Mouse (Mus musculus) urinary bladder, postnatal 10 days (tissue): ENCODE data around the gene Ttc7.
A peak's percentile ranks its signal among the peaks of the same experiment; 100 is the strongest.

ENCODE experiments used
- DNase-seq: peaks from one replicate; pipeline ENCODE4 v3.0.0; 2022; ENCODE audit warnings: low spot score

Ttc7 gene

GRCm38 (mm10) chr17:87282706-87283053 is at the start of gene Ttc7:
Ttc7 (plus strand) TSS chr17:87282886.
- DNase-seq: peak; percentile 95

- no peak for DNase-seq
Measured at GRCm38 (mm10) chr17:87235019-87235418, 47.7 kb upstream of the Ttc7 start.

GRCm38 (mm10) chr17:87236725-87237650 is 45.7 kb upstream of the Ttc7 start:
- DNase-seq: no peak

GRCm38 (mm10) chr17:87237826-87238225 is 44.9 kb upstream of the Ttc7 start:
- no peak for DNase-seq

GRCm38 (mm10) chr17:87246103-87246502 is 36.6 kb upstream of the Ttc7 start:
- no peak for DNase-seq

GRCm38 (mm10) chr17:87254384-87254783 is 28.3 kb upstream of the Ttc7 start:
- no peak for DNase-seq

- DNase-seq: no peak
Measured at GRCm38 (mm10) chr17:87255672-87256071, 27.0 kb upstream of the Ttc7 start.

GRCm38 (mm10) chr17:87263401-87263800 is 19.3 kb upstream of the Ttc7 start:
- no peak for DNase-seq

- no peak for DNase-seq
Measured at GRCm38 (mm10) chr17:87264054-87264830, 18.4 kb upstream of the Ttc7 start.

- DNase-seq: no peak
Measured at GRCm38 (mm10) chr17:87264927-87265791, 17.5 kb upstream of the Ttc7 start.

- DNase-seq: peak; percentile 89
Measured at GRCm38 (mm10) chr17:87265792-87266186, 16.9 kb upstream of the Ttc7 start, which contains the start of gene Mcfd2. Mcfd2 (minus strand) TSS chr17:87265935.

GRCm38 (mm10) chr17:87269454-87269853 is 13.2 kb upstream of the Ttc7 start:
- DNase-seq: no peak

- DNase-seq: no peak
Measured at GRCm38 (mm10) chr17:87275363-87276341, 7.0 kb upstream of the Ttc7 start.

GRCm38 (mm10) chr17:87282007-87282705 is 530 bp upstream of the Ttc7 start:
- DNase-seq: no peak

- no peak for DNase-seq
Measured at GRCm38 (mm10) chr17:87283055-87283754, 519 bp downstream of the Ttc7 start.

GRCm38 (mm10) chr17:87283755-87284481 is 1.2 kb downstream of the Ttc7 start:
- no peak for DNase-seq

GRCm38 (mm10) chr17:87284482-87285040 is 1.9 kb downstream of the Ttc7 start:
- no peak for DNase-seq

GRCm38 (mm10) chr17:87285731-87286465 is 3.2 kb downstream of the Ttc7 start:
- DNase-seq: no peak
